Mouse (Mus musculus) intestine, embryonic 16.5 days (tissue): ENCODE data around the gene Prkaca. TPM values are rescaled to one million over a fixed set of nuclear protein-coding genes. Genes with fewer than 3 reads are reported as not detected.

ENCODE experiments used
- ATAC-seq: fragments of 200-750 bp; cut with Nextera tagmentation; 2 replicates; pipeline ENCODE4 v1.8.0; 2017; ENCODE audit warnings: moderate TSS enrichment, moderate library complexity
- H3K27ac ChIP-seq: fragments of 300-500 bp; sonication (generic); 2 replicates; pipeline ENCODE4 v1.5.1; 2014; ENCODE audit warnings: mild to moderate bottlenecking, low read length
- H3K27me3 ChIP-seq: fragments of 300-500 bp; sonication (generic); replicated peaks from 2 replicates; pipeline ENCODE4 v1.6.1; 2014; ENCODE audit warnings: low read length, control low read depth, mixed read lengths; ENCODE audit not compliant: control insufficient read depth, insufficient read depth
- H3K36me3 ChIP-seq: fragments of 300-500 bp; sonication (generic); 2 replicates; pipeline ENCODE4 v1.6.1; 2014; ENCODE audit warnings: low read length, control low read depth; ENCODE audit not compliant: control insufficient read depth, insufficient read depth
- H3K4me1 ChIP-seq: fragments of 300-500 bp; sonication (generic); 2 replicates; pipeline ENCODE4 v1.6.1; 2014; ENCODE audit warnings: low read length, control low read depth, mixed read lengths; ENCODE audit not compliant: control insufficient read depth, insufficient read depth
- H3K4me2 ChIP-seq: fragments of 300-500 bp; sonication (generic); 2 replicates; pipeline ENCODE4 v1.6.1; 2014; ENCODE audit warnings: low read depth, low read length, control low read depth
- H3K4me3 ChIP-seq: fragments of 300-500 bp; sonication (generic); 2 replicates; pipeline ENCODE4 v1.5.1; 2014; ENCODE audit warnings: mild to moderate bottlenecking, low read length
- H3K9ac ChIP-seq: fragments of 300-500 bp; sonication (generic); 2 replicates; pipeline ENCODE4 v1.6.1; 2014; ENCODE audit warnings: low read depth, low read length
- H3K9me3 ChIP-seq: fragments of 300-500 bp; sonication (generic); 2 replicates; pipeline ENCODE4 v1.6.1; 2016; ENCODE audit warnings: low read length, control low read depth; ENCODE audit not compliant: control insufficient read depth
- whole genome bisulfite sequencing: fragments of 180-500 bp; shearing (Covaris S2); extraction: QIAGEN DNeasy Blood & Tissue Kit; methylation state at CpG from one replicate; pipeline ENCODE4 v1.1.7; 2014; 5-methylcytosine and 5-hydroxymethylcytosine counted together
- polyA plus RNA-seq: library from polyadenylated mRNA; unstranded; fragments of >200 nt; fragmentation: Nextera tagmentation; extraction: Ambion mirVana; gene quantifications from 2 replicates; pipeline ENCODE4 v1.2.1, GENCODE M21; 2015

The Prkaca gene
- polyA plus RNA-seq, 1 experiment from 2014 or later: 24.6 TPM

DNA sequence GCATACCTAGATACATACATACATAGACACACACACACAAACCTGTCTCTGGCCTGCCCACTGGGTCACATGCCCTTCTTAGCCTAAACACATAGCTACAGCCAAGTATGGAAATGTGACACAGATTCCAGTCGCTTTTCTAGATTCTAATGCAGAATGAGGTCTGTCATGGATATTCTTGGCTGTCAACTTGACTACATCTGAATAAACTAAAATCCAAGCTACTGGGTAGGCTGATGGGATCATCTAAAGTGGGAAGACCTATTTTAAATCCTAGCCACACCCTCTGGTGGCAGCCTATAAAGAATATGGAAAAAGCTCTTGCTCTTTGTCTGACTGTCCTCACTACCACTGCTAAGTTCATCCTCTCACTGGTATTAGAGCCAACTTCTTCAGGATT lies 30.3 kb upstream of the Prkaca start:
- H3K4me3 ChIP-seq: no peak overlapping the region
- no peaks in the 10 kb centered on the region for H3K9me3 ChIP-seq
- no peak for ATAC-seq
- no peak overlapping the region for H3K4me2 ChIP-seq
- 81% methylated on average over 1 of the region's 1 CpGs for WGBS
- no peaks in the 10 kb centered on the region; the same call in 1 of the 2 replicates for H3K36me3 ChIP-seq
- H3K27me3 ChIP-seq: no peaks in the 10 kb centered on the region
- no peaks in the 10 kb centered on the region for H3K4me1 ChIP-seq
- H3K9ac ChIP-seq: no peak overlapping the region
- H3K27ac ChIP-seq: no peak overlapping the region

DNA sequence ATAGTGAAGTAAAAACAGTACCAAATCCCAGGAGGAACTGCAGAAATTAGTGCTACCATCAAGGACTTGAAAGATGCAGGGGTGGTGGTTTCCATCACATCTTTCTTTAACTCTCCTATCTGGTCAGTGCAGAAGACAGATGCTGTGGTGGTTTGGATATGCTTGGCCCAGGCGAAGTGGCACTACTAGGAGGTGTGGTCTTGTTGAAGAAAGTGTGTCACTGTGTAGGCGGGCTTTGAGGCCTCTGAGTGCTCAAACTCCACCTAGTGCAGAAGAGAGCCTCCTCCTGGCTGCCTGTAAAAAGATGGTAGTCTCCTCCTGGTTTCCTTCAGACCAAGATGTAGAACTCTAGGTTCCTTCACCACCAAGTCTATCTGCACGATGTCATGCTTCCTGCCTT lies 27.3 kb upstream of the Prkaca start:
- Histone ChIP-seq H3K9ac (no peak overlapping the region), H3K9me3 (no peaks in the 10 kb centered on the region), H3K4me3 (no peak overlapping the region), H3K36me3 (no peaks in the 10 kb centered on the region), H3K27ac (no peak overlapping the region), H3K27me3 (no peaks in the 10 kb centered on the region), H3K4me2 (no peak overlapping the region), H3K4me1 (no peaks in the 10 kb centered on the region)
- WGBS: 61% methylated on average over 3 of the region's 3 CpGs
- ATAC-seq: no peak

DNA sequence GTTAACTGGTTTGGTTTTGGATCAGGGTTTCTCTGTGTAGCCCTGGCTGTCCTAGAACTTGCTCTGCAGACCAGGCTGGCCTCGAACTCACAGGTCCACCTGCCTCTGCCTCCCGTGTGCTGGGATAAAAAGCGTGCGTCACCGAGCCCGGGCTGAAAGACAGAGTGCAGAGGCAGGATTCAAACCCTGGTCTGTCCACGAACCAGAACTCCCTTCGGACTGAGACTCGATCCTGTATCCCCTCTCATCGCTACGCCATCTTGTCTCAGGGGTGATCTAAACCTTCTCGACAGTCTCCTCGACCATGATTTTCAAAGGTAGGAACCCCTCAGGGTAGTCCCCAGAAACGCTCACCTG lies 18.1 kb upstream of the Prkaca start:
- no peak for ATAC-seq
- 2% methylated on average over 14 of the region's 14 CpGs for WGBS

DNA sequence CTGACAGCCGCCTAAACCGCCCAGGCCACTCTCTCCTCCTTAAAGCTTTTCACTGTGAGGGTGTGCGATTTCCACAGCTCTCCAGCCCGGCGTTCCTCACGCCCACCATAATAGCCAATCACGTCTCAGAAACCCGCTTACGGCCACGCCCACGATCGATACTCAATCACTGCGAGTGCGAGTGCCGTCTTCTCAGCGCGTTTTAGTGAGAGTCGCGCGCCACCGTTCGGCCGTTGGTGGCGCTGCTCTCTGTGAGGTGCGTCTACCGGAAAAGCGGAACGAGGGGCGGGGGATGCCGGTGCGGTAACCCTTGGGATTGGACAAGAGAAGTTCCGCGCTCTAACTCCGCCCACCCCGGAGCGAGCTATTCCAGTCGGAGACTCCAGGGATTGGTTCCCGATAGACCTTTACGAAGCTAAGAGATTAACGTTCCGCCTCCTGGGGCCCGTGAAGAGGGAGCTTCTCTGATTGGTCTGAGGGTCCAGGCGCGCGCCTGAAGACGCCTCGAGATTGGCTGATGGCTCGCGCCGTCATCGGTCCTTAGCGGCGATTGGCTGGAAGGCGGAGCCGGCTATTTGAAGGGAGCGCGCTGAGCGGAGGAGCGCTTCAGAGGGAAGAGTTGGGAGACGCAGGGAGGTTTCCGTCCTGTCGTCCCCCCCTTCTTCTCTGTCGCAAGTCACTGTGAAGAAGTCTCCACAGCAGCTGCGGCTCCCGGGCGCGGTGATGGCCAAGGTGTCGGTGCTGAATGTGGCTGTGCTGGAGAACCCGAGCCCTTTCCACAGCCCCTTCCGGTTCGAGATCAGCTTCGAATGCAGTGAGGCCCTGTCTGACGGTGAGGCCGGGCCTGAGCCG lies 17.5 kb upstream of the Prkaca start, which contains the start of the genes Gm10644 and Asf1b:
Gene Gm10644 (minus strand): TSS at position 100 of the 852 bp plus-strand sequence.
Gene Asf1b (plus strand): TSS at position 402 of the 852 bp plus-strand sequence.
- H3K27me3 ChIP-seq: no peaks in the 10 kb centered on the region
- peak within 1 kb of the TSS; percentile 74 for H3K9ac ChIP-seq
- H3K4me3 ChIP-seq: peak within 1 kb of the TSS; percentile 78
- no peaks in the 10 kb centered on the region for H3K9me3 ChIP-seq
- peak; percentile 99 for ATAC-seq
- under 1% methylated on average over 74 of the region's 75 CpGs for WGBS
- peak within 1 kb of the TSS; percentile 92 for H3K4me2 ChIP-seq
- H3K27ac ChIP-seq: peak within 1 kb of the TSS; percentile 4; the same call in 1 of the 2 replicates
- no peaks in the 10 kb centered on the region for H3K36me3 ChIP-seq
- peaks cover 10% of the 10 kb centered on the region for H3K4me1 ChIP-seq

More for the DNA sequence above, 18.1 kb upstream of the Prkaca start:
- Histone ChIP-seq H3K36me3 (no peaks in the 10 kb centered on the region), H3K9ac (peak overlapping the region; percentile 67), H3K27me3 (no peaks in the 10 kb centered on the region), H3K4me2 (peak overlapping the region; percentile 47), H3K4me1 (peaks cover 10% of the 10 kb centered on the region), H3K27ac (peak overlapping the region; percentile 4; the same call in 1 of the 2 replicates), H3K9me3 (no peaks in the 10 kb centered on the region), H3K4me3 (peak overlapping the region; percentile 58)

DNA sequence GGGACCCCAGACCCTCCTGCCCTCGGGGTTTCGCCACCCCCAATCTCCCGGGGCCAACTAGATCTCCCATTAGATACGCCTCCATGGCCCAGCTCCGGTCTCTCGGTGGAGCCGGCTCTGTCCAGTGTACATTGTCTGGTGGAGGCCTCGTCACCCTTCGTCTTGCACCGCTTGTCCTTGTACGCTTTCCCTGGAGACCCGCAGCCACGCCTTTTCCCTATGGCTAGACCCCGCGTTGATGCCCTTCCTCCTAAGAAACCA lies 16.9 kb upstream of the Prkaca start:
- no peaks in the 10 kb centered on the region for H3K9me3 ChIP-seq
- H3K9ac ChIP-seq: peak overlapping the region; percentile 74
- WGBS: 2% methylated on average over 15 of the region's 15 CpGs
- H3K36me3 ChIP-seq: no peaks in the 10 kb centered on the region
- H3K4me3 ChIP-seq: peak overlapping the region; percentile 78
- peaks cover 10% of the 10 kb centered on the region for H3K4me1 ChIP-seq
- H3K27ac ChIP-seq: no peak overlapping the region
- H3K4me2 ChIP-seq: peak overlapping the region; percentile 92
- ATAC-seq: no peak
- H3K27me3 ChIP-seq: no peaks in the 10 kb centered on the region

DNA sequence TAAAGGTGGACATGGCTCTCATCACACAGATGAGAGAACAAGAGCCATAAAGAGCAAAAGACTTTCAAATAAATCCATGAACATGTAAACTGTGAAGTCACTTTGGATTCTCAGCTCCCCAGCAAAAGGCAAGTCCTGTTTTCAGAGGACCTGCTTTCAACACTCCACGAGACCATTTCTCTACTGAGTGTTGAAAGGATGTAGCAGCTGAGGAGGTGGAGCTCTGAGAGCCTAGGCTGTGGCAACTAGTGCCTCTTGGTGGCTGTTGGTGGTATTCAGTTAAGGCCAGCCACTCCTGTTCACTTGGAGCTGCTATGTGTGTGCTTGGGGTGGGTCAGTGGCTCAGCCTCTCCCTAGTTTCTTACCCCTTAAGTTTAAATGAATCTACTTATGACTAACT lies 16.0 kb upstream of the Prkaca start:
- no peaks in the 10 kb centered on the region for H3K9me3 ChIP-seq
- ATAC-seq: no peak
- H3K4me2 ChIP-seq: peak overlapping the region; percentile 92
- peak overlapping the region; percentile 78 for H3K4me3 ChIP-seq
- 29% methylated on average over 1 of the region's 1 CpGs for WGBS
- no peaks in the 10 kb centered on the region for H3K27me3 ChIP-seq
- no peaks in the 10 kb centered on the region for H3K36me3 ChIP-seq
- no peak overlapping the region for H3K27ac ChIP-seq
- H3K4me1 ChIP-seq: peaks cover 10% of the 10 kb centered on the region
- H3K9ac ChIP-seq: peak overlapping the region; percentile 74; the same call in 1 of the 2 replicates

DNA sequence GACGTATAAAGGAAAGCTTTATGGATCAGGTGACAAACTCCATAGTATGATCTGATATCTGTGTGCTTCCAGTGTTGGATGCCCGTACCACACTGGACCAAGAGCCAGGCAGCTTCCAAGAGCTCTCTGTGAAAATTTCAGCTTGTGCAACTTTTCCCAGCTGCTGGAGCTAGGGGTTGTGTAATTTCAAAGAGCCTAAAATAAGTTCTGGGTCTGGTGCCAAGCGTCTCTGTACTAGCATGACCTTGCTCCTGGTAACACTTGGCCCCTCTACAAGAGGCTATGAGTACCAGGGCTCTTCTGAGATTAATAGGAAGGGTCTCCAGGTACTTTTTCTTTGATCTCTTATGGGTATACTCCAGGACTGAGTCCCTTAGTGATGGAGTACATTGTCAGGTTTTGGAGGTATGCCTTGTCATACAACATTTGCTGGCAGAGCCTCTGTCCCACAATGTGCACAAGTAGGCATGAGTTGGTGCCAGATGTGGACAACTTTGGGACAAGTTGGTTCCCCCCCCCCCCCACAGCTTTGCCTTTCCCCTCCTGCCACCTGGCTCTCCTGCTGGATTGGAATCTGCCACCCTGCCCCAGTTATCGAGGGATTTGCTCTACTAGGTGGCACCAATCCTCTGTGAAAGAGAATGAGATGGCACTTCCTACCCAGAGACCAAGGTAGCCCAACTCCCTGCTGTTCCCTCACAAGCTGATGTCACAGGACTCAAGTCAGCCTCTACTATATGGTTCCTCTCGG lies 8.6 kb upstream of the Prkaca start:
- peaks cover 8% of the 10 kb centered on the region for H3K36me3 ChIP-seq
- no peaks in the 10 kb centered on the region for H3K27me3 ChIP-seq
- H3K9me3 ChIP-seq: no peaks in the 10 kb centered on the region
- 92% methylated on average over 5 of the region's 5 CpGs for WGBS
- no peak overlapping the region for H3K27ac ChIP-seq
- no peak overlapping the region for H3K4me3 ChIP-seq
- H3K4me2 ChIP-seq: no peak overlapping the region
- H3K9ac ChIP-seq: no peak overlapping the region
- ATAC-seq: no peak
- H3K4me1 ChIP-seq: no peaks in the 10 kb centered on the region

DNA sequence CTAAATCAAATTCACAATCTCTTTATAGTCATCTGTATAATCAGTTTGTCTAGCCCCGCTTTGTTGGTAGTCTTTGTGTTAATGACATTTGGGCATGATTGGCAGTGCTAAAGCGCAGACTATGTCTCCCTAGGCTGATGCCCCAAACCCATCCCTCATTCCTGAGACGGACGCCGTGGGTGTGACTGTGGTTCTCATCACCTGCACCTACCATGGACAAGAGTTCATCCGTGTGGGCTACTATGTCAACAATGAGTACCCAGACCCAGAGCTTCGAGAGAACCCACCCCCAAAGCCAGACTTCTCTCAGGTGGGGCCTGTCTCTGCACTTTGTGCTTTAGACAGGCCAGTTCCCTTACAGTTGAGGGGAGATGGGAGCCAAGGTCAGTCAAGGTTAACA lies 5.1 kb upstream of the Prkaca start:
- ATAC-seq: no peak
- Histone ChIP-seq H3K4me2 (no peak overlapping the region), H3K36me3 (peaks cover 10% of the 10 kb centered on the region), H3K4me1 (no peaks in the 10 kb centered on the region; the same call in 1 of the 2 replicates), H3K9ac (no peak overlapping the region), H3K9me3 (no peaks in the 10 kb centered on the region), H3K4me3 (no peak overlapping the region), H3K27ac (no peak overlapping the region), H3K27me3 (no peaks in the 10 kb centered on the region)
- 94% methylated on average over 7 of the region's 7 CpGs for WGBS

DNA sequence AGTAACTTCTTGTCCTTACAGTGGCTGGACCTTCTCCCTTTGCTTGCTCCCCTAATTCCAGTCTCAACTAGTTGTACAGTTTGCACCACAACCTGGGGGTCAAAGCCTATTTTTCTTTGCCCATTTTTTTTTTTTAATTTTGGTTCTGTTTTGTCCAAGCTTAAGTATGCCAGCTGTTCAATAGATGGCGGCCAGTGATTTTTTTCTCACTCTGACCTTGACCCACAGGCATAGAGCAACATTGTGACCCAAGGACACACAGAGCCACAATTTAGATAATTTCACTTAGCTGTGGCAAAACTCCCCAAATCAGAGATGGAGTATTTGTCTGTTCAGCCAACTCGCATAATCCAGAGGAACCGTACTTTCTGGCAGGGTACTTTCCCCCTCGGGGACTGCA lies 1.7 kb upstream of the Prkaca start:
- 88% methylated on average over 4 of the region's 4 CpGs for WGBS
- ATAC-seq: no peak
- Histone ChIP-seq H3K4me1 (peaks cover 14% of the 10 kb centered on the region), H3K27me3 (no peaks in the 10 kb centered on the region), H3K4me3 (no peak overlapping the region), H3K9me3 (no peaks in the 10 kb centered on the region), H3K4me2 (no peak overlapping the region), H3K27ac (no peak overlapping the region), H3K9ac (no peak overlapping the region), H3K36me3 (peaks cover 10% of the 10 kb centered on the region)
